Mouse (Mus musculus): ENCODE data around the gene Asdurf. TPM values are rescaled to one million over a fixed set of nuclear protein-coding genes. Genes with fewer than 3 reads are reported as not detected.

The Asdurf gene
- total RNA-seq, 2 experiments from 2014 or later = 11.9 to 14.2 TPM

- TF ChIP-seq CTCF (IDR thresholded peaks at IDR 0.05) = no peak
These were observed 28.1 kb downstream of the Asdurf start for GRCm38 (mm10) chr1:53324277-53324676.

GRCm38 (mm10) chr1:53323254-53323653 is 29.2 kb downstream of the Asdurf start:
- Histone ChIP-seq H3K27ac (no peak overlapping the region), H3K4me3 (no peak overlapping the region)
- intact Hi-C loops (cut with DNase I) = no loop called here
- TF ChIP-seq CTCF (IDR thresholded peaks at IDR 0.05) = no peak
- DNase-seq = no peak

More at GRCm38 (mm10) chr1:53324277-53324676, 28.1 kb downstream of the Asdurf start:
- Histone ChIP-seq H3K27ac (no peak overlapping the region), H3K4me3 (no peak overlapping the region)
- intact Hi-C loops (cut with DNase I) = no loop called here
- no peak for DNase-seq

- no peak for DNase-seq
- Histone ChIP-seq H3K27ac (no peak overlapping the region), H3K4me3 (no peak overlapping the region)
- TF ChIP-seq CTCF (IDR thresholded peaks at IDR 0.05) = no peak
- intact Hi-C loops (cut with DNase I) = no loop called here
These were observed 30.6 kb downstream of the Asdurf start for GRCm38 (mm10) chr1:53321662-53322344.

- peak within 1 kb of the TSS; percentile 97 for H3K27ac ChIP-seq
- peak; percentile 6; the same call in 1 of the 2 replicates for TF ChIP-seq CTCF (IDR thresholded peaks at IDR 0.05)
- intact Hi-C loops (cut with DNase I) = loop anchor here (5.0 kb wide), 1 partner anchor 39 kb away; the partner anchor contains the start of genes Asdurf, Asnsd1 and Gm28551
- H3K4me3 ChIP-seq = peak within 1 kb of the TSS; percentile 94
- DNase-seq = peak; percentile 91
These were observed 39.1 kb downstream of the Asdurf start, which contains the start of gene Osgepl1 for GRCm38 (mm10) chr1:53312989-53313967. Gene Osgepl1 (plus strand): TSS chr1:53313624.

GRCm38 (mm10) chr1:53300506-53300905 is 51.9 kb downstream of the Asdurf start:
- DNase-seq = no peak
- Histone ChIP-seq H3K27ac (no peak overlapping the region), H3K4me3 (no peak overlapping the region)
- no peak for TF ChIP-seq CTCF (IDR thresholded peaks at IDR 0.05)
- intact Hi-C loops (cut with DNase I) = no loop called here

Other genes with a start within 250 kb of the Asdurf start
- not detected for gene 1700019A02Rik, start 165.0 kb downstream of the Asdurf start, total RNA-seq (2021)
- gene Pms1, start 55.6 kb downstream of the Asdurf start, total RNA-seq (2021) = 1 to 10 TPM; 4.4 to 4.9 TPM
- 1 to 10 TPM; 5.8 to 8.9 TPM for gene Ormdl1, start 55.5 kb downstream of the Asdurf start, total RNA-seq (2021)
- gene Gm28778, start 55.5 kb downstream of the Asdurf start, total RNA-seq (2021) = under 1 TPM in 1 of 2 experiments, not detected in 1; 0.92 TPM
- 10 to 100 TPM; 22.4 to 33.2 TPM for gene Osgepl1, start 39.0 kb downstream of the Asdurf start, total RNA-seq (2021)
- under 1 TPM in 1 of 2 experiments, not detected in 1; 0.41 TPM for gene Gm28551, start within 50 bp of the Asdurf start, total RNA-seq (2021)
- 10 to 100 TPM; 65.2 to 68.0 TPM for gene Asnsd1, start 133 bp upstream of the Asdurf start, total RNA-seq (2021)

Measured in gastrocnemius, adult 2 months (tissue).